Mouse (Mus musculus): Measurements from ENCODE around the gene Ccr9. TPM values are rescaled to one million over a fixed set of nuclear protein-coding genes. Genes with fewer than 3 reads are reported as not detected.
"Not testable (repeated sequence)": the region's sequence is repeated elsewhere in the genome, so short reads cannot be mapped to it uniquely, and the experiment has no call there.

Ccr9 gene
- total RNA-seq (2021) = under 1 TPM in 1 of 2 experiments, not detected in 1; 0.07 TPM
- long read RNA-seq, experiment 1, partial matches to known transcripts = 0 of 2 reads
- long read RNA-seq, experiment 1, other reads (novel, unspliced or antisense) = 2 of 2 reads
- long read RNA-seq, experiment 2 = 0 reads

- DNase-seq = peak in 1 of 2 experiments; percentile 10
Measured at GRCm38 (mm10) chr9:123678327-123679105, at the start of gene Ccr9, which contains the start of gene Slc6a20a. TSS of gene Ccr9 (plus strand) at chr9:123678439. TSS of gene Slc6a20a (minus strand) at chr9:123678885.

- no peak for DNase-seq
Measured at GRCm38 (mm10) chr9:123631666-123632065, 46.6 kb upstream of the Ccr9 start.

DNA sequence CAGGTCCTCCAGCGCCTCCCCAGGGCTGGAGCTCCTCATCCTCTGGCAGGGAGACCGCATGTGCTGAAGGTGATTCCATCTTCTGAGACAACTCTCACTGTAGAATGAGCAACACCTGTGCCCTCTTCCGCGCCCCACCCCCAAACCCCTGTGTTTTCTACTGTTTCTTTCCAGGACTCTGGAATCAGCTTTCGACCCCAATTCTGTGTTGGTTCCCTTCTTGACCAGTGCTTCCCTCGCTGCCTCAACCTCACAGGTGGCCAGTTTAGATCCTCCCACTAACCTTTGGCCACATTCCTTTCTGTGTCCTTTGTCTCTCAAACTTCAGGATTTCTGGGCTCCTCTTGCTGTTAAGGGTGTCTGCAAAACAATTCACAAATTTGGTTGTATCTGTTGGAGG is 46.0 kb upstream of the Ccr9 start, which contains the start of gene Slc6a20b:
Gene Slc6a20b (minus strand): TSS at position 285 of the 400 bp plus-strand sequence.
- DNase-seq = no peak

GRCm38 (mm10) chr9:123632993-123633392 is 45.2 kb upstream of the Ccr9 start:
- no peak for DNase-seq

DNA sequence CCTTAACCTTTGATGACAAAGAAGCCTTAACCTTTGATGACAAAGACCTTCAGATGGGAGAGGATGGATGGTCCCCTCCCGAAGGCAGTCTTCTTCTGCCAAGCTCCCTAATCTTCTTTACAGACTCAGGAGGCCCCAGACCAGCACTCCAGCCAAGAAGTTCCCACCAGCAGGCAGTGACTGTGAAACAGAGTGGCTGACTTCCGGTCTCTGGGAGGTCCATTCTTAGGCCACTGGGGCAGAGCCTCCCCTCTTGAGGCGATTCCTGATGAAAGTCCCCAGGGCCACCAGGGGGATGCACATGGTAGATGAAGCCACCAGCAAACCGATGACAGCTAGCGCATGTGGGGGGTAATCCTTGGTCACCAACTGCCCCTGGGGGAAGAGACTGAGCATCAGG is 41.5 kb upstream of the Ccr9 start:
- no peak for DNase-seq

- peak; percentile 44 to 54 for DNase-seq
Measured at GRCm38 (mm10) chr9:123638231-123638630, 40.0 kb upstream of the Ccr9 start.

DNA sequence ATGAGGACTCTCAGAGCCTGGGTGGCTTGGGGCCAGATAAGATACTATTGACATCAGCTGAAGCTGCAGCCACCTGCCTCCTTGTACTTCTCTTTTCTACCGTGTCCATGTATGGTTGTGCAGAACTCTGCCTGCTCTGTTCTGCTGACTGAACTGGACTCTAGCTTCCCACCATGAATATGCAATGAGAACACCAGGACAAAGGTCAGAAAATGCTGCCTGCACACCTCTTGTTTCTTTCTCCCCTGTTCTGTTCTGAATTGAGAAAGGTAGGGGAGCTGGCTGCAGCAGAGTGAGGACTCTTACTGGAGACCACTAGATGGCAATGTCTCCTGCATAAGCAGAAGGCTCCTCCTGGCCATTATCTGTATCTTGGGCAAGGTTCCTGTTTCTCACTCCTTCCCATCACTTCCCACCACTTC is 39.6 kb upstream of the Ccr9 start:
- peak; percentile 22 to 43 for DNase-seq

DNA sequence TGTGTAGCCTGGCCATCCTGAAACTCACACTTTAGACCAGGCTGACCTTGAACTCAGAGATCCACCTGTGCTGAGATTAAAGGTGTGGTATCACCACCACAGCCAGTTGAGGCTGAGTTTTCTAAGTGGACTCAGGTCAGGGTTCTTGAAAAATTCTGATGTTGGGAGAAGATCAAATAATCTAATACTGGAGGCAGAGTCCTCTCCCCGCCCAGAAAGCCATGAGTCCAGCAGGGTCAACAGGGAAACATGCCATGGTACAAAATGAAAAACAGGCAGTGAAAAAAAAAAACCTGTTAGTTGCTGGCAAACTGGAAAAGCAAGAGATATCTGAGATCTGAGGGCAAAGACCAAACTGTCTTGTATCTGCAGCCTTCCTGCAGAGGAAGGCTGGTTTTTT is 38.1 kb upstream of the Ccr9 start:
- no peak for DNase-seq

GRCm38 (mm10) chr9:123649785-123650511 is 28.3 kb upstream of the Ccr9 start:
- no peak for DNase-seq

DNA sequence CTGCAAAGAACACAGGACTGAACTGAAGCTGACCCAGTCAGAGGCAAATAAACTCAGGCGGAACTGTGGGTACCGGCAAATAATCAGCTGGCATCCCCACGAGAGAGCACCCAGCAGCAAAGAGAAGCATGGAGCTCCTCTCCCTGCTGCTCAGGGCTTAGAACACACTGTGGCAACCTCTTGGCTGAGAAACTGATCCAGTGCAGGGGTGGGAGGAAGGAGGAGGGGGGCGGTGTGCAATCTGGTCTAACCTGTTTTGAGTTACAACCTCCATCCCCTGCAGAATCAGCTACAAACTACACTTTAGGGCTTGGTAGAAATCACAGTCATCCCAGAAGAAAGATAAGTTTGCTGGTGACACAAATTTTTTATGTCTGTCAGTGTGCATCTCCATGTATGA is 26.9 kb upstream of the Ccr9 start:
- no peak for DNase-seq

DNA sequence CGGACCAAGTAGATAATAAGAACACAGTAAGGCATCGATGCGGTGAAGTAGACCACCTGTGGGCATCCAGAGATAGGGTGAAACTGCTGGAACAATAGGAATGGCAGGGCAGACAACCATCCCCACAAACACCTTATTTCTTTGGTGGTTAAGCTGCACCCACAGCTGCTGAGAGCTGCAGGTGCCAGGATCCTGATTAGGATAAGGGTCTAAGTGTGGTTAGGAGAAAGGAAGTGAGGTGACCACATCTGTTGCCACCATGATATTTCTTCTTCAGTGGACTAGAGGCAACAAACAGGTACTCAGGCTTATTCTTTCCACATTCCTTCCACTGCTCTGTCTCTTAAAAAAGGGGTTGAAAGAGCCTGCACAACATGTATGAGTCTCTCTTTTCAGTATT is 20.8 kb upstream of the Ccr9 start:
- no peak for DNase-seq

DNA sequence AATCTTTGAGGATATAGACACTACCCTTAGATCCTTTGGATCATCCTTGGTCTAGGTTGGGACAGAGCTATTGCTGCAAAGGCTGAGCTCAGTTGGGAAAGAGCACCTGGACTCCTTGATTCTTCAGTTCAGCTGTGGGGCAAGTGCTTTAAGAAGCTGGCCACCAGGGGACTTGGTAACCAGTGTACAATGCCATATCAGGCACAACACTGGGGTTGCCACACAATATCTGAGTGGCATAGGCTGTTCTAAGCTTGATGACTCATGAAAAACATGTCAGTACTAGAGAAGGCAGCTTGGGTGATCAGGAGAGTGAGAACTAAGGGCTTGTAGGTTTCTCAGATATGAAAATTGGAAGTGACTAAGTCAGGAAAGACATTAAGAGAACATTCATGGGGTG is 19.3 kb upstream of the Ccr9 start:
- no peak for DNase-seq

- not testable (repeated sequence) for DNase-seq
Measured at GRCm38 (mm10) chr9:123659986-123660676, 18.1 kb upstream of the Ccr9 start.

DNA sequence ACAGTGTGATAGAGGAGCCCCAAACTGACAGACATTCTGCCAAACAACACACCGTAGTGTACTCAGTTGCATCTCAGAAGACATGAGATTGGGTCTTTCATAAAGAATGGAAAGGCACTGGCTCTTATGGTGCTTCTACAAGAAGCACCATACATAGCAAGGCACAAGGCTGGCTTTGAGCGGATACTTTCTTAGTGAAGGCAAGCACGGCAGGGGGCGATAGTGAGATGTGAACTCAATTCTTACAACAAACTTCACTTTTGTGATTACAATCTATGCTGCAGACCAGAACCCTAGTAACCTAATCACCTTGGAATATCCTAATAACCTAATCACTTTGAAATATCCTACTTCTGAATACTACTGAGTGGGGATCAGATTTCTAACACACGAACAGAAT is 12.6 kb upstream of the Ccr9 start:
- DNase-seq = peak; percentile 49 to 62

DNA sequence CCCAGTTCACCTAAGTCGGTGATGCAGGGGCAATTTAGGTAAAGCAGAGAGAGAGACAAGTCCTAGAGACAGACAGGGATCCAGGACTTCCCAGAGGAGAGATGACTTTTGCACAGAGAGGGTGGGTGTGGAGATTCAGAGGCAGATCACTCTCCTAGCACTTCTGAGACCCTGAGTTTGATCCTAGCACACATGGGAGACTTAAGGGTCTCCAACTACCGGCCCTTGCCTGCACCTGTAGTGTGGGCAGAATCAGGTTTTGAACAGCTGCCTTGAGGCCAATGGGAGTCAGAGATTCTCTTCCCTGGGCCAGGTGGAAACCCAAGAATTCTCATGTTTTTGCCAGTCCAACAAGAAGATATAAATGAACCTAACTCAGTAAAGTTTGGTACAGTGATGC is 959 bp downstream of the Ccr9 start:
- DNase-seq = no peak

- no peak for DNase-seq
Measured at GRCm38 (mm10) chr9:123683704-123684103, 5.5 kb downstream of the Ccr9 start.

DNA sequence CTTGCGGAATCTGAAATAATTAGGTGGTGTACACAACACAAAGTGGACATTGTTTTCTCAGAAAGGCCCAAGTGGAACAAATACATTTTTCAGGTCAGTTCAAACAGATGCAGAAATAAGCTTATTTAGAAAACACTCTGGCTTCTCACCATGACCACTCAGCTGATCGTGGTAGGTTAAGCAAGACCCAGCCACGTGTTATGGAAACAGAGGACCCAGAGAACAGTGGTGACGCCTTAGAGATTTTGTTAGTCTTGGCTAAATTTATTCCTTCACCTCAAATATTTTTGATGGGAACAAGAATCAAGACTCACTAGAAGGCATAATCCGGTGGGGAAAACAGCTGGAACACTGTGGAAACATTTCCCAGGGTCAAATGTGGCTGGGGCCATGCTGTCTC is 8.0 kb downstream of the Ccr9 start:
- DNase-seq = no peak

DNA sequence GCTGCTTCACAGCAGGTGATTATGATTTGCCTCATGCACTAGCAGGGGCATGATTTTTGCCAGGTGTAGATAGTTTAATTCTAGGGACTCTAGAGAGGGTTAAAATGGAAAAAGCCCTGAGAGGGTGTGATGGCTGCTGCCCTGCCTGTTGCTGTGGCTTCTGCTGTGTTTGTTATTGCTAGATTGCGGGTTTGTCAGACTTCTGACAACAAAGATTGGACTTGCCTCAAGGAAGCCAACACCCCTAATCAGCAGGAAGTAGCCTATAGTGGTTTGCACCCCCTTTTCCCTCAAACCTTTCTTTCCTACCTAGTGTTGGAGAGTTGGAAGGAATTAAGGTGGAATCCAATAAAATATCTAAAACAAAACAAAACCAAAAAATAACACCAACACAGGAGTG is 10.0 kb downstream of the Ccr9 start:
- no peak for DNase-seq

- DNase-seq = no peak
Measured at GRCm38 (mm10) chr9:123695634-123696302, 17.5 kb downstream of the Ccr9 start.

- no peak for DNase-seq
Measured at GRCm38 (mm10) chr9:123701822-123702221, 23.6 kb downstream of the Ccr9 start.

DNA sequence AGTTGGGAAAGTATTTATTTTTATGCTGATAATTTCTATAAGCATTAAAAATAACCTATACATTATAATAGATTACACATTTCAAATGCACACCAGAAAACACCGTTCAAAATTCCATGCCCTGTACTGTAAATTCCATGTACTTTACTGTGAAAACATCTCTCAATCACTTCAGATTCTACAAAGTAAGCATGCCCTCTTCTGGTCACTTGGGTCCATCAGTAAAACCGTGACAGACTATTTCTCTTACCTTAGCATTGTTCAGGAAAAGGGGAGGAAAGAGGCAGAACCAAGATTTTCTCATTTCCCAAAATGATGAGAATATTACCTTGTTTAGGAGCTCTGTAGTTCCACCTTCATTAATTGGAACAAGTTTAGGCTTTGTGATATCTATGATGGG is 31.0 kb downstream of the Ccr9 start:
- no peak for DNase-seq

DNA sequence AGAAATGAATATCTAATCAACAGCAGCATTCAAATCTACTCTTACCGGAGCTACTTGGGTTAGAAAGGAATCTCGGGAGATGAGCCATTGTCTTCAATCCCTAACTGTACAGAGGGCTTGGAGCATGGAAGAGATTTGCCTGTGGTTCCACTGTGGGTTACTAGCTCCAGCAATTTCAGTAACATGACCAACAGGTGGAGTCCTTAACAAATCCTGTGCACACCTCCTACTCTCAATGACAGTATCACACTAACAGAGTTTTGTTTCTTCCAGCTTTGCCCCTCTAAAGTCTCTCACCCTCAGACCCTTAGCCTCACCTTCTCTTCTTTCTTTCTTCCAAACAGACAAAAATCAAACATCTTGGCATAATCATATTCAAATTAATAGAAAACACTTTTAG is 34.9 kb downstream of the Ccr9 start:
- no peak for DNase-seq

All from adrenal gland, postnatal 36 days (tissue).